Mouse (Mus musculus): ENCODE measurements at regions not wholly inside any gene's neighbourhood (a gene's known extent, or its start where the extent isn't known, plus 50 kb on each side); places are given as distances from the start of the nearest gene placed in this dataset.

GRCm38 (mm10) chr7:61939971-61940705, 406.2 kb upstream of the Ndn start:
- DNase-seq, result peak in 1 of 2 experiments; percentile 1

- peak; percentile 34 to 54 for DNase-seq
Observed at GRCm38 (mm10) chr7:61982203-61982932, 364.0 kb upstream of the Ndn start.

- DNase-seq, result no peak
Observed at GRCm38 (mm10) chr7:62026635-62027034, 319.7 kb upstream of the Ndn start.

- no peak for DNase-seq
Observed at GRCm38 (mm10) chr7:62045743-62046451, 300.5 kb upstream of the Ndn start.

GRCm38 (mm10) chr7:62046452-62046809, 299.9 kb upstream of the Ndn start:
- DNase-seq, result no peak

- DNase-seq, result peak in 1 of 2 experiments; percentile 2
Observed at GRCm38 (mm10) chr7:62078607-62079006, 267.8 kb upstream of the Ndn start.

GRCm38 (mm10) chr7:62085120-62085849, 261.1 kb upstream of the Ndn start:
- peak; percentile 13 to 14 for DNase-seq
